Mouse (Mus musculus): Measurements from ENCODE around the gene Cnfn. TPM values are rescaled to one million over a fixed set of nuclear protein-coding genes. Genes with fewer than 3 reads are reported as not detected.

Gene Cnfn
- polyA plus RNA-seq, 1 experiment from 2014 or later: not detected

GRCm38 (mm10) chr7:25391856-25392453 lies 22.4 kb upstream of the Cnfn start:
- Histone ChIP-seq H3K27ac (ENCODE audit: low read length) (0 out of 2 replicates have a peak overlapping the region, but pooled peaks have one; percentile 84), H3K4me1 (ENCODE audit: insufficient read depth, low read depth, low read length) (peaks cover 45% of the 10 kb centered on the region), H3K4me2 (replicated peaks; ENCODE audit: low read depth, low read length) (no peak overlapping the region), H3K9ac (replicated peaks; ENCODE audit: low read depth) (no peak overlapping the region), H3K9me3 (ENCODE audit: low read length) (no peaks in the 10 kb centered on the region), H3K36me3 (ENCODE audit: insufficient read depth, low read length) (no peaks in the 10 kb centered on the region), H3K27me3 (replicated peaks; ENCODE audit: insufficient read depth, low read length) (no peaks in the 10 kb centered on the region), H3K4me3 (ENCODE audit: low read depth, low read length) (no peak overlapping the region)
- ATAC-seq (no peak), DNase-seq (ENCODE audit: low spot score) (no peak)
- WGBS: 75% methylated on average over 2 of the region's 2 CpGs
- TF ChIP-seq CTCF (IDR thresholded peaks at IDR 0.05) (no peak), EP300 (IDR thresholded peaks at IDR 0.05) (no peak)

DNA sequence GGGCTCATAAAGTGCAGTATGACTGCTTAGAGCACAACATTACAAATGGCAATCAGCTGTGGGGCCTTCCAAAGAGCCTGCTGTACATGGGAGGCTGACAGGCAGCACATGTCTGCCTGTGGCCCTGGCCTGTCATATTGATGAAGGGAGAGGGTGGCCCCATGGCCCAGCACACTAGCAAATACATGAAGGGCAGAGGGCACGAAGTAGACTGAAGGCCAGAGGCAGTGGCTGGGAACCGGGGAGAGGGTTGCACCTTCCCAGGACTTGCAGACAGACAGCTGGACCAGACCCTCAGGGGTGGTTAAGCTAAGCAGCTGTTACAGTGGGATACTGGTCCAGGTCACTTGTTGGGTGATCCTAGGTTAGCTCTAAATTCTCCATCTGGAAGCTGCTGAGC lies 21.5 kb upstream of the Cnfn start:
- no peak overlapping the region; the same call in 1 of the 2 replicates for H3K9ac ChIP-seq (replicated peaks; ENCODE audit: low read depth)

GRCm38 (mm10) chr7:25390054-25390770 lies 20.7 kb upstream of the Cnfn start:
- H3K4me1 ChIP-seq (ENCODE audit: insufficient read depth, low read depth, low read length): peaks cover 61% of the 10 kb centered on the region
- H3K9ac ChIP-seq (replicated peaks; ENCODE audit: low read depth): no peak overlapping the region
- WGBS: 30% methylated on average over 8 of the region's 8 CpGs
- TF ChIP-seq CTCF (IDR thresholded peaks at IDR 0.05) (no peak), EP300 (IDR thresholded peaks at IDR 0.05) (no peak)
- no peaks in the 10 kb centered on the region for H3K36me3 ChIP-seq (ENCODE audit: insufficient read depth, low read length)
- no peaks in the 10 kb centered on the region for H3K9me3 ChIP-seq (ENCODE audit: low read length)
- no peaks in the 10 kb centered on the region for H3K27me3 ChIP-seq (replicated peaks; ENCODE audit: insufficient read depth, low read length)
- peak overlapping the region; percentile 84 for H3K27ac ChIP-seq (ENCODE audit: low read length)
- DNase-seq (ENCODE audit: low spot score) (peak; percentile 88), ATAC-seq (peak; percentile 64)
- no peak overlapping the region for H3K4me3 ChIP-seq (ENCODE audit: low read depth, low read length)
- H3K4me2 ChIP-seq (replicated peaks; ENCODE audit: low read depth, low read length): peak overlapping the region; percentile 8; the same call in 1 of the 2 replicates

More for the DNA sequence above, 21.5 kb upstream of the Cnfn start:
- WGBS: 54% methylated on average over 2 of the region's 2 CpGs
- Histone ChIP-seq H3K4me3 (ENCODE audit: low read depth, low read length) (no peak overlapping the region), H3K27me3 (replicated peaks; ENCODE audit: insufficient read depth, low read length) (no peaks in the 10 kb centered on the region), H3K36me3 (ENCODE audit: insufficient read depth, low read length) (no peaks in the 10 kb centered on the region), H3K4me2 (replicated peaks; ENCODE audit: low read depth, low read length) (no peak overlapping the region), H3K9me3 (ENCODE audit: low read length) (no peaks in the 10 kb centered on the region), H3K27ac (ENCODE audit: low read length) (peak overlapping the region; percentile 84), H3K4me1 (ENCODE audit: insufficient read depth, low read depth, low read length) (peaks cover 53% of the 10 kb centered on the region)
- ATAC-seq (no peak), DNase-seq (ENCODE audit: low spot score) (no peak)
- TF ChIP-seq EP300 (IDR thresholded peaks at IDR 0.05) (no peak), CTCF (IDR thresholded peaks at IDR 0.05) (no peak)

GRCm38 (mm10) chr7:25388916-25389315 lies 19.4 kb upstream of the Cnfn start:
- H3K27ac ChIP-seq (ENCODE audit: low read length): peak overlapping the region; percentile 84; the same call in 1 of the 2 replicates
- H3K27me3 ChIP-seq (replicated peaks; ENCODE audit: insufficient read depth, low read length): no peaks in the 10 kb centered on the region
- H3K4me2 ChIP-seq (replicated peaks; ENCODE audit: low read depth, low read length): peak overlapping the region; percentile 8; the same call in 1 of the 2 replicates
- DNase-seq (ENCODE audit: low spot score): no peak
- TF ChIP-seq EP300 (IDR thresholded peaks at IDR 0.05): peak; percentile 85
- TF ChIP-seq CTCF (IDR thresholded peaks at IDR 0.05): no peak
- ATAC-seq: no peak
- no peak overlapping the region for H3K4me3 ChIP-seq (ENCODE audit: low read depth, low read length)
- peaks cover 53% of the 10 kb centered on the region for H3K4me1 ChIP-seq (ENCODE audit: insufficient read depth, low read depth, low read length)
- H3K36me3 ChIP-seq (ENCODE audit: insufficient read depth, low read length): peaks cover 6% of the 10 kb centered on the region; the same call in 1 of the 2 replicates
- H3K9me3 ChIP-seq (ENCODE audit: low read length): no peaks in the 10 kb centered on the region
- 63% methylated on average over 7 of the region's 7 CpGs for WGBS
- no peak overlapping the region for H3K9ac ChIP-seq (replicated peaks; ENCODE audit: low read depth)

DNA sequence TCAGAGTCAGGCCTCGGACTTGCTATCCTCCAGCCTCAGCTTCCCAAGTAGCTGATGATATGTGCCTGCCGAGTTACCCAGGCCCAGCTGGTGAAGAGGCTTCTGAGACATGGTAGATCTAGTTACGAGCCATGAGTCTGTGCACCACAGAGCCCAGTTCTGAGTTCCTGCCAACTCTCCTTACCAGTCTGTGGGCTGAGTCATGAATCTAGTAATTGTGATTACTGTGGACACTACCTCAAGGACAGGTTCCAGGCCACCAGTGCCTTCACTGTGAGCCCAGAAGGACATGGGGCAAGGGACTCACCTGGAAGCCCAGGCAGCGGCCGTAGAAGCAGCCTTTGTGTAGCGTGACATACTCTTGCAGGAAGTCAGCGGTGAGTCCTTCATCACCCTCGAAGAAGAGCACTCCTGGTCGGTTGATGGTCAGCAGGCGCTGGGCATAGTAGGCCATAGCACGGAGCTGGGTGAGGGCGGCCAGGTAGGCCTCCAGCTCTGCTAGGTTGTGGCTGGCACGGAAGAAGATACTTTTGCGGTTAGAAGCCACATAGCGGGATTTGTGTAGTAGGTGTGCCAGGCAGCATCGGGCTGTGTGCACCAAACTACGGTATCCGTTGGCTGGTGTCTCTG lies 18.4 kb upstream of the Cnfn start:
- Histone ChIP-seq H3K27ac (ENCODE audit: low read length) (peak overlapping the region; percentile 83), H3K9ac (replicated peaks; ENCODE audit: low read depth) (no peak overlapping the region), H3K4me3 (ENCODE audit: low read depth, low read length) (no peak overlapping the region), H3K9me3 (ENCODE audit: low read length) (no peaks in the 10 kb centered on the region), H3K4me1 (ENCODE audit: insufficient read depth, low read depth, low read length) (peaks cover 48% of the 10 kb centered on the region), H3K36me3 (ENCODE audit: insufficient read depth, low read length) (peaks cover 6% of the 10 kb centered on the region; the same call in 1 of the 2 replicates), H3K27me3 (replicated peaks; ENCODE audit: insufficient read depth, low read length) (no peaks in the 10 kb centered on the region), H3K4me2 (replicated peaks; ENCODE audit: low read depth, low read length) (no peak overlapping the region)
- WGBS: 94% methylated on average over 18 of the region's 18 CpGs
- no peak for TF ChIP-seq CTCF (IDR thresholded peaks at IDR 0.05)
- TF ChIP-seq EP300 (IDR thresholded peaks at IDR 0.05): no peak
- DNase-seq (ENCODE audit: low spot score): no peak
- no peak for ATAC-seq

Data from lung, postnatal 0 days (tissue).